Mouse (Mus musculus) lung, postnatal 0 days (tissue): Measurements from ENCODE around the gene Pcbp3.

Experiments used
- CTCF ChIP-seq: IDR thresholded peaks from 2 replicates; pipeline ENCODE4 v1.5.1; 2016; ENCODE audit warnings: antibody characterized with exemption, mild to moderate bottlenecking
- EP300 ChIP-seq: IDR thresholded peaks from 2 replicates; pipeline ENCODE4 v1.6.1; 2016; ENCODE audit warnings: antibody characterized with exemption, mild to moderate bottlenecking, control low read depth

DNA sequence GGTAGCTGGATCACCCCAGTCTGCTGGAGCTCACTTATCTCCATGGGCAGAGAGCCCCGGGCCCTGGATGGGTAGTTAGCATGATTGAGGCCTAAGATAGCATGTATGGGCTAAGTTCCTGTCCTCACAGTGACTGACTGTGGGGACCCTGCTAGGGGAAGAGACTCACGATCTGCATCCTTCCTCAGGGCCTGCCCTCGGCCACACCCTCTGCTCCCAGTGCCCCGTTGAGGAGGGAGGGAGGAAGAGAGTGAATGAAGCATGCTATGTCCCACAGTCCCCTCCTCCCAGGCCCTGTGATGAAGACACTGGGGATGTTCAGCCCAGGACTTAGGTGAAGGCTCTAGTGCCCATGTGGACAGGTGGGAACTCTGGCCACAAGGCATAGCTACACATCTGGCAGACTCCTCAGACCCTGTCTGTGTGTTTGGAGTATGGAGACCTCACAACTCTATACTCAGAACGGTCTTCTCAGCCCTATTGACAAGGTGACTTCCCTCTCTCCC lies 237.4 kb downstream of the Pcbp3 start:
- no peak for TF ChIP-seq CTCF
- TF ChIP-seq EP300: no peak
